Mouse (Mus musculus) ES-Bruce4 (cell line): ENCODE data around the gene Ppp1r27. TPM values are rescaled to one million over a fixed set of nuclear protein-coding genes. Genes with fewer than 3 reads are reported as not detected.

ENCODE experiments used
- H3K27ac ChIP-seq: 2 replicates; pipeline ENCODE4 v1.5.1; 2012; ENCODE audit warnings: low read length, inconsistent platforms; ENCODE audit not compliant: insufficient read depth
- H3K27me3 ChIP-seq: 2 replicates; pipeline ENCODE4 v1.6.1; 2012; ENCODE audit warnings: mild to moderate bottlenecking, low read length, inconsistent platforms; ENCODE audit not compliant: control insufficient read depth, poor library complexity, insufficient read depth, severe bottlenecking
- H3K36me3 ChIP-seq: 2 replicates; pipeline ENCODE4 v1.6.1; 2012; ENCODE audit warnings: inconsistent platforms, mild to moderate bottlenecking, low read length, moderate library complexity; ENCODE audit not compliant: control insufficient read depth, poor library complexity, insufficient read depth, severe bottlenecking
- H3K4me1 ChIP-seq: one replicate; pipeline ENCODE4 v1.8.1; 2011; ENCODE audit warnings: low read length; ENCODE audit not compliant: control insufficient read depth, insufficient read depth
- H3K4me3 ChIP-seq: 2 replicates; pipeline ENCODE4 v1.5.1; 2011; ENCODE audit warnings: low read depth, mild to moderate bottlenecking, low read length
- H3K9ac ChIP-seq: 2 replicates; pipeline ENCODE4 v1.6.1; 2012; ENCODE audit warnings: low read depth, mild to moderate bottlenecking, inconsistent platforms; ENCODE audit not compliant: poor library complexity, severe bottlenecking
- H3K9me3 ChIP-seq: replicated peaks from 2 replicates; pipeline ENCODE4 v1.6.1; 2012; ENCODE audit warnings: mild to moderate bottlenecking, low read length, inconsistent platforms; ENCODE audit not compliant: control insufficient read depth, poor library complexity, insufficient read depth, severe bottlenecking
- CTCF ChIP-seq: IDR thresholded peaks from one replicate; pipeline ENCODE4 v1.8.1; 2011; ENCODE audit warnings: low read depth, low read length
- EP300 ChIP-seq: IDR thresholded peaks from 2 replicates; pipeline ENCODE4 v1.6.1; 2011; ENCODE audit warnings: low read depth, low read length; ENCODE audit not compliant: insufficient read depth
- POLR2A ChIP-seq: IDR thresholded peaks from one replicate; pipeline ENCODE4 v1.8.1; 2011; ENCODE audit warnings: low read length; ENCODE audit not compliant: insufficient read depth
- polyA plus RNA-seq: library from polyadenylated mRNA; stranded (reverse); fragments of >200 nt; gene quantifications from 2 replicates; pipeline ENCODE4 v1.2.4, GENCODE M21; 2011; ENCODE audit warnings: low read depth; ENCODE audit not compliant: missing spikeins, insufficient read depth, insufficient read length

The Ppp1r27 gene
- polyA plus RNA-seq, 1 experiment = not detected

GRCm38 (mm10) chr11:120549986-120550809 lies 734 bp downstream of the Ppp1r27 start:
- Histone ChIP-seq H3K4me3 (peak overlapping the region; percentile 70), H3K36me3 (no peaks in the 10 kb centered on the region), H3K9me3 (no peaks in the 10 kb centered on the region), H3K4me1 (no peaks in the 10 kb centered on the region), H3K27ac (no peak overlapping the region), H3K9ac (peak overlapping the region; percentile 81), H3K27me3 (no peaks in the 10 kb centered on the region)
- no peak for TF ChIP-seq POLR2A
- TF ChIP-seq CTCF = no peak
- no peak for TF ChIP-seq EP300

- H3K9me3 ChIP-seq = no peaks in the 10 kb centered on the region
- H3K27ac ChIP-seq = peak within 1 kb of the TSS; percentile 33; the same call in 1 of the 2 replicates
These were observed 1.6 kb downstream of the Ppp1r27 start, which contains the start of gene Mcrip1 for GRCm38 (mm10) chr11:120549168-120549945. TSS of gene Mcrip1 (minus strand) at chr11:120549727.

GRCm38 (mm10) chr11:120548786-120549167 lies 2.2 kb downstream of the Ppp1r27 start:
- no peaks in the 10 kb centered on the region for H3K9me3 ChIP-seq

More at GRCm38 (mm10) chr11:120549168-120549945, 1.6 kb downstream of the Ppp1r27 start, which contains the start of gene Mcrip1:
- Histone ChIP-seq H3K27me3 (no peaks in the 10 kb centered on the region), H3K36me3 (0 out of 2 replicates have a peak, but pooled peaks cover 2% of the 10 kb centered on the region), H3K9ac (peak within 1 kb of the TSS; percentile 81), H3K4me1 (no peaks in the 10 kb centered on the region), H3K4me3 (peak within 1 kb of the TSS; percentile 96)
- TF ChIP-seq POLR2A (no peak), EP300 (no peak)

GRCm38 (mm10) chr11:120548214-120548613 lies 2.7 kb downstream of the Ppp1r27 start:
- Histone ChIP-seq H3K27ac (no peak overlapping the region), H3K9ac (no peak overlapping the region)
- TF ChIP-seq POLR2A = no peak
- no peak for TF ChIP-seq CTCF
- no peak for TF ChIP-seq EP300

More at GRCm38 (mm10) chr11:120548786-120549167, 2.2 kb downstream of the Ppp1r27 start:
- H3K4me3 ChIP-seq = peak overlapping the region; percentile 96
- H3K4me1 ChIP-seq = no peaks in the 10 kb centered on the region
- peak overlapping the region; percentile 33; the same call in 1 of the 2 replicates for H3K27ac ChIP-seq
- H3K36me3 ChIP-seq = 0 out of 2 replicates have a peak, but pooled peaks cover 2% of the 10 kb centered on the region
- no peaks in the 10 kb centered on the region for H3K27me3 ChIP-seq
- H3K9ac ChIP-seq = peak overlapping the region; percentile 81
- no peak for TF ChIP-seq CTCF
- no peak for TF ChIP-seq EP300
- TF ChIP-seq POLR2A = no peak

GRCm38 (mm10) chr11:120547469-120547868 lies 3.5 kb downstream of the Ppp1r27 start:
- no peak overlapping the region for H3K4me3 ChIP-seq
- no peak overlapping the region for H3K27ac ChIP-seq
- TF ChIP-seq EP300 (no peak), POLR2A (no peak), CTCF (no peak)

More at GRCm38 (mm10) chr11:120548214-120548613, 2.7 kb downstream of the Ppp1r27 start:
- Histone ChIP-seq H3K9me3 (no peaks in the 10 kb centered on the region), H3K36me3 (0 out of 2 replicates have a peak, but pooled peaks cover 2% of the 10 kb centered on the region), H3K4me3 (no peak overlapping the region), H3K27me3 (no peaks in the 10 kb centered on the region), H3K4me1 (no peaks in the 10 kb centered on the region)

More at GRCm38 (mm10) chr11:120547469-120547868, 3.5 kb downstream of the Ppp1r27 start:
- H3K9me3 ChIP-seq = no peaks in the 10 kb centered on the region
- H3K36me3 ChIP-seq = 0 out of 2 replicates have a peak, but pooled peaks cover 2% of the 10 kb centered on the region
- H3K4me1 ChIP-seq = no peaks in the 10 kb centered on the region
- no peaks in the 10 kb centered on the region for H3K27me3 ChIP-seq
- H3K9ac ChIP-seq = no peak overlapping the region
